Mouse (Mus musculus): ENCODE measurements around the gene Tbc1d8.

Gene Tbc1d8

DNA sequence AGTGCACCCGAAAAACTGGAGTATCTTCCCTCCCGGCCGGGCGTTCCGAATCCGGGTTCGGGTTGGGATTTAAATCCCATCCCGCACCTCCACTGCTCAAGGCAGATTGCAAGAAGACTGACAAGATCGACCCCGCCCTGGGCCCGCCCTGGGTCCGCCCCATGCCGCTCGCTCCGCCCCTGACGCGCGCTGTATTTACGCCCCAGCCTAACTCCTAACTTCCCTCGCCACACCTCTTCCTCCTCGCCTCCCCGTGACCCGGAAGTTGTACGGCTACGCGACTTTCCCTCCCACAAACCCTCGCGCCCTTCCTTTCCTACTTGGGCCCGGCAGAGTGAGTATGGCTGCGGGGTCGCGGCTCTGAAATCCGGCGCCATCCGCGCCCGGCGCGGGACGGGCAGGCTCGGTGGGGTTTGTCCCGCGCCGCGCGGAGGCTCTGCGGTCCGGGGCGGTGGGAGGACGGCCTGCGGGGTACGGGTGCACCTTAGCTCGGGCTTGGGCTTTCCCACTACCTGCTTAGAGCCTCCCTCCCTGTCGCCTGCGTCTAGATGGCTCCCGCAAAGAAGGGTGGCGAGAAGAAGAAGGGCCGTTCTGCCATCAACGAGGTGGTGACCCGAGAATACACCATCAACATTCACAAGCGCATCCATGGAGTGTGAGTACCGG lies 110.8 kb downstream of the Tbc1d8 start, which contains the start of gene Rpl31:
TSS of gene Rpl31 (plus strand) at position 242 of the 666 bp plus-strand sequence.
- DNase-seq (ENCODE audit: inconsistent age in 2 of 2, low spot score in 1 of 2) = peak; percentile 99 to 100

DNA sequence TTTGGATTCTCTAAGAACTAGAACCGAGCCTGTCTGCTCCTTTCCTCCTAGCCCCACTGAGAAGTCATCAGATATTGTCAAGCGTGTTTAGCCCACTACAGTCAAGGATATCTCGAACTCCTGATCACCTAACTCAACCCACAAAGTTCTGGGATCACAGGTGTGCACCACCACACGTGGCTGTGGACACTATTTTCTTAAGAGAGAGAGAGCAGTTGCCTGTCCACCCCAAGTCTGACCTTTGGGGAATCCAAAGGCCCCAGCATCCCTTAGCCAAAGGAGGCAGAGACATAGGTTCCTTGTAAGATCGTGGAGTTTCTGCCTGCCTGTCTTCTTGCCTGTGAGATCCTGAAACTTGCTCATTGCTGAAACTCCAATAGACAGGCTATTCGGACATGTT lies 111.5 kb downstream of the Tbc1d8 start:
- DNase-seq (ENCODE audit: inconsistent age in 2 of 2, low spot score in 1 of 2) = no peak

DNA sequence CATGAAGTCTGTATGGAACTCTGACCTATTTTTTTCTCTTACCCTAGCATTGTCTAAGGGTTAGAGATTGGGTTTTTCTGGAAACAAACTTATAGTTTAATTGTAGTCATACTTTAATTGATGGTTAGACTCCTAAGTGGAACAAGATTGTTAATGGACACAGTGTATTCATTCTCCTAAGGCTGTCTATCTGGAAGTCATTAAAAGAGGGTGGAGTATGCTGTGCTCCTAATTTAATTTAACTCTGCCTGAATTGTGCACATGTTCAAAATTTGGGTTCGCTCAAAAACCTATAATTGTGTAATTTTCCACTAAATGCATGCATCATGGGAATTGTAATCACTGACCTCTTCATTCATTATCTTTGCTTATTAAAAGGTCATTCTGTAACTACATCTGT lies 113.0 kb downstream of the Tbc1d8 start:
- no peak for DNase-seq (ENCODE audit: inconsistent age in 2 of 2, low spot score in 1 of 2)

DNA sequence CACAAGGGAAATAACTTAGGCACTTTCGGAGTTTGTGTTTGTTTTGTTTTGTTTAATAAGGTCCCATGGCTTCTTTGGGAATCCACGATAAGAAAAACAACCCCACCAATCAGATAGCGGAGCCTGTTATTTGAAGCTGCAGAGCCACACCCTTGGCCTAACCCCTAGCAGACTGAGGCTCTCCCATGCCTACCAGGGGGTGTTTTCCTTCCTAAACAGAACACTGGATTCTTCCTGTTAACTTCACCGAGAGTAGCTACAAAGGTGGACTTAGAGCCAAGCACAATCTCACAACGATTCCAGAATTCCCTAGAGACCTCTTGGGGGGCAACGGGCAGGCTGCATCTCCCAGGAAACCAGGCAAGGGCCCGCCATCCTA lies 116.1 kb downstream of the Tbc1d8 start:
- no peak for DNase-seq (ENCODE audit: inconsistent age in 2 of 2, low spot score in 1 of 2)

DNA sequence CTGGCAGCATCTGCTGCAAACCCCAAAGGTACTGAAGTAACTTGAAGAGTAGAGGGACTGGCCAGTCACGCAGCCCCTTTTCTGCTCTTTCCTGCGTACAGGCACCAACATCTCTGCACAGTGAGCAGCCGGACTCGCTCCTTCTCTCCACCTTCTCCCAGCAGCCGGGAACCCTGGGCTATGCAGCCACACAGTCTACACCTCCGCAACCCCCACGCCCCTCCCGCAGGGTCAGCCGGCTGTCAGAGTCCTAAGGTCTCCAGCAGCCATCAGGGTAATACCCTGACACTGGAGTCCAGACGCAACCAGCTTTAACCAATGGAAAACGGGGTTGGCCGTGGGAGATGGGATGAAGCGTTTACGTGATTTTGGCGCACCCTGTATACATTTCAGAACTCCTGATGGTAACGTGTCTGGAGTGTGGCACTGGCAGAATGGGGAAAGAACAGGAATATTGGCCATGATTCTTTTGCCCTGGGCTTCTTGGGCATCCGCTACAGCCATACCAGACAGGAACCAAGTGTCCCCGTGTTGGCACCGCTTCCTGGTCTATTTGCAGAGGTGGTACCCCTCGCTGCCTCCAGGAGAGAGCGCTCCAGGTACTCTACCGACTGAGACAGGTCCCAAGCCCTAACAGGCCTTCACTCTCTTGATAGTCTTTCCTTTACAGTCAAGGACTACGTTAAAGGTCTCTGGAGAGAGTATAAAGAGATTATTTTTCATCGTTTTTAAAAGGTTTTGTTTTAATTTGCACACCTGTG lies 116.6 kb downstream of the Tbc1d8 start:
- DNase-seq (ENCODE audit: inconsistent age in 2 of 2, low spot score in 1 of 2) = no peak

DNA sequence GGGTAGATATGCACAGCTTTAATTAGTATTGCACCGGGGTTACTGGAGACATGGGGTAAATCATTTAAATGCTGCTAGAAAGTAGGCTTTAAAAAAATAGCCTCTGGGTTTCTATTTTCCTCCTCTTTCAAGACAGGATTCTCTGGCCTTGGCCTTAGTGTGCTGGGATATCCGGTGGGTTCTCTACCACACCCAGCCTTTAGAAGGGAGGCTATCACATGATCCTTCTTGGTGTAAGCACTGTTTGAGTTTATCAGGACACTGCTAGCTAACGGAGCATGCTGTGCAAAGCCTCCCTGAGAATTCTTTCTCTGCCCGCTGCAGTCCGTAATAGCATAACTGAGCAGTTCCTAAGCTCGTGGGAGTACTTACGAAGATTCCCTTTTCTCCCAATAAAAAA lies 129.1 kb downstream of the Tbc1d8 start:
- DNase-seq (ENCODE audit: inconsistent age in 2 of 2, low spot score in 1 of 2) = no peak

DNA sequence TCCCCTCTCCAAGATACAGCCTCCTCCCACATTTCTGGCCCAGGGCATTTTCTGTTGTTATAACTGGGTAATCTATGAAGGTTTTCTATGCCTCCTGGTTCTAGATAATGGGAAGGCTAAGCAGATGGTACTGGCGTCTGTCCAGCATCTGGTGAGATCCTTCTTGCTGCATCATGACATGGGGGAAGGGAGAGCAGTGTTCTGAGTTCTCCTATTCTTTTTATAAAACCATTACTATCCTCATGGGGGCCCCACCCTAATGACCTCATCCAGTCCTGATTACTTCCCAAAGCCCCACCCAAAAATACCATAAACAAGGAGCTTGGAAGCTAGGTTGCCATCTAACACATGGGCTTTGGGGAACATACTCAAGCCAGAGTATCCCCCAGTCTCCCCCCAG lies 129.6 kb downstream of the Tbc1d8 start:
- no peak for DNase-seq (ENCODE audit: inconsistent age in 2 of 2, low spot score in 1 of 2)

DNA sequence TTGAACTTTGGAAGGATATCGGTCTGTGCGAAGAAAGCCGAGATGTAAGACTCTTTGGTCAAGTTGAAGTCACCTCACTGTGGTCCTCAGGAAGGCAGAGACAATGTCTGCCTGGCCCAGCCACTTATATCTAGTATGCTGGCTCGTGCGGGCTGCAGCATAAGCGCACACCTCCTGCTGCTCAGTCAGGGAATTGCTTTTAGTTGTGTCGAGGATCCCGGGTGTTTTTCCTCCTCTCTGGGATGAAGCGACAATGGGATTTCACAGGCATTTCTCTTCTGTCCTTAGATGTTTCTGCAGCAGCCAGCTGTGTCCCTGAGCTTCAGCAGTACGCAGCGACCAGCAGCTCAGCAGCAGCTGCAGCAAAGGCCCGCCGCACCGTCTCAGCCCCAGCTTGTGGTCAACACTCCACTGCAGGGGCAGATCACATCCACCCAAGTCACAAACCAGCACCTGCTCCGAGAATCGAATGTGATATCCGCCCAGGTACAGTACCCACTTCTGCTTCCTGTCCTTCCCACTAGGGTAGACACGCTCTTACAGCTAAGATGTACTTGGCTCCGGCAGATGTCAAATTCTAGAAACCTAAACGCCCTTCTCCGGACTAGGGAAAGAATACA lies 133.5 kb downstream of the Tbc1d8 start:
- no peak for DNase-seq (ENCODE audit: inconsistent age in 2 of 2, low spot score in 1 of 2)

DNA sequence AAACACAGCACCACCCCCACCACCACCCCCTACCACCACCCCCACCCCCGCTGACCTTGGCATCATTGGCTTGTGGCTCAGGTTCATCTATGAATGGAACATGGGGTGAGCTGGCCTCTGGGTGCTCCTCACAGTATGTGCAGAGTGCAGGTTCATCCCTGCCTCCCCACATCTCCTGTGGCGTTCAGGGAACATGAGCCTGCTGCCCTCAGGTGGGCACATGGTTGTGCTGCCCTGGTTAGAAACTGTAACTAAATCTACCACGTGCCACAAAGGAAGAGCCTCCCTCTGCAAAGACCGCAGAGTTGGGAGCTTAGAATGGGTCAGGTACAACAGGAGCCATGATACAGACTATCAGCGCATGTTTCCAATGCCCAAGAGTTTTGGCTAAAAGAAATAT lies 135.3 kb downstream of the Tbc1d8 start:
- no peak for DNase-seq (ENCODE audit: inconsistent age in 2 of 2, low spot score in 1 of 2)

DNA sequence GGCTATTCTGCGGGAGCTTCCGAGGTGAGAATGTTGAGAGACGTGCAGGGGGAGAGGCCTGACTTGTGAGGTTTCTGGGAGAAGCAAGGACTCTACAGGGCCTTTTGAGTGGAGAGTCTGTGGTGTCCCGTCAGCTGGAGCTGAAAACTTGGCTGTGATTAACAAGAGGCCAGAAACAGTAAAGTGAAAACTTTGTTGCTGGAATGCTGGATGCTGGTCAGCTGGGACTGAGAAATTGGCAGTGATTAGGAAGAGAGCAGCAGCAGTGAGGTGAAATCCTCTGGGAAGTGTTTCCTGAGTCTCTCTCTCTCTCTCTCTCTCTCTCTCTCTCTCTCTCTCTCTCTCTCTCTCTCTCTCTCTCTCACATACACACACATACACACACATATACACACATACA lies 136.7 kb downstream of the Tbc1d8 start:
- DNase-seq (ENCODE audit: inconsistent age in 2 of 2, low spot score in 1 of 2) = no peak

DNA sequence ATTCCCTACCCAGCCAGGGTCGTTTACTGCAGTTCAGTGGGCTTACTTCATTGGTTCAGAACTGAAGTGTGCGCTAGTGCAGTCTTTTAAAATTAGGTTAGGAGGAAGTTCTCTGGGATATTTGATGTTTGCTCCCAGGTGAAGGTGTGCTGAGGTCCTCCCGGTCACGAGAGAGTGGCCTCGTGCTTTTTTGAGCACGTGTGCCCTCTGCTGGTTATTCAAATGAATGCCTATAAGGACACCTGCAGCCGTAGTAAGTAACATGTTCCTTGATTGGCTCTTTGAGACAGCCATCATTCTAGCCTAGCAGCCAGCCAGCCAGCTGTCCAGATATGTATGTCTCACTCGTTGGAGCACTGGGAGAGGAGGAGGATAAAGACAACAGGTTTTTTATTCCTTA lies 137.9 kb downstream of the Tbc1d8 start:
- DNase-seq (ENCODE audit: inconsistent age in 2 of 2, low spot score in 1 of 2) = peak; percentile 52 to 86

DNA sequence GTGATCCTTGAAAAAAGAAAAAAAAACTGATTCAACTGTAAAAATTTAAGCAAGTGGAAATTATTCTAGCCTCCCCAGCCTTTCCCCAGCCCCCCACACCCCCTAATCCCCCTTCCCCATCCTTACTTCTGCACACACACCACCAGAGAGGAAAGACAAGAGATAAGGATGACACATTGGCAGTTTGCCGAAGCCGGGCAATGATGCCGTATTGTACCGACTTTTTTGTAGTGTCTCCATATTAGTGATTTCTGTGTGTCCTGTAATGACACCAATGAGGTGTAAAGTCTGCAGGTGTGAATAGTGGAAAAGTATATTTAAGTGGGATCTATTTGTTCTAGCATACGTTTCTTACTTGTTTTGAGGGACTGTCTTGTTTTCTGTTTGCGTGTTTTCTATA lies 138.4 kb downstream of the Tbc1d8 start:
- peak in 1 of 2 experiments; percentile 29 for DNase-seq (ENCODE audit: inconsistent age in 2 of 2, low spot score in 1 of 2)

DNA sequence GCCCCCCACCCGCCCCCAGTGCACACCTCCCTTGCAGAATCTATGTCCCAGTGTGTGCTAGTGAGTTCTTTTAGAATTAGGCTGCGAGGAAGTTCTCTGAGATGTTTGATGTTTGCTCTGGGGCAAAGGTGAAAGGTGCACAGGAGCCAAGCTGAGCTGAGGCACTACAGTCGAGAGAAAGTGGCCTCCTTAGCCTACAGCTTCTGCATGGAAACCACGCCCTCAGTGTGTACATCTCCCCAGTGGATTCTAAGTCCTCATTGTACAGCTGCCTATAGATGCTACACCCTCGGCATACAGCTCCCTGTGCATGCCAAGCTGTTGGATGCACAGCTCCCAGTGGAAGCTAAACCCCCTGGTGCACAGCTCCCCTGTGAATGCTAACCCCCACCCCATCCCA lies 139.1 kb downstream of the Tbc1d8 start:
- DNase-seq (ENCODE audit: inconsistent age in 2 of 2, low spot score in 1 of 2) = no peak

DNA sequence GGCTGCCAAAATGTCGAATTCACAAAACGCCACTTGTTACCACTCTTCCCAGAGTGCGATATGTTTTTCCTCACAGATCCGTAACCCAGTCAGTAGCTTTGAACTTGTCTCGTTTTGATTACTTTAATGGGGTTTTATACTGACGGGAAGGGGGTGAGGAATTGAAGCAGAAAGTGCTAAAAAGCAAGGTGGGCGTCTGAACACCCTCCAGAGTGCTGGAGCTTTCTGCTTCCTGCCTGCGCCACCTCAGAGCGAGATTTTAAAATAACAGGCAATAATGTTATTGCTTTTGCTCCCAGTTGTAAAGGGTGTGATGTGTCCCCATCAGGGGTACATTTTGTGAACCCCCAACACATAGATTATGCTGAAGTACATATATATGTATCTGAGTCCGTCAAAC lies 139.7 kb downstream of the Tbc1d8 start:
- no peak for DNase-seq (ENCODE audit: inconsistent age in 2 of 2, low spot score in 1 of 2)

DNA sequence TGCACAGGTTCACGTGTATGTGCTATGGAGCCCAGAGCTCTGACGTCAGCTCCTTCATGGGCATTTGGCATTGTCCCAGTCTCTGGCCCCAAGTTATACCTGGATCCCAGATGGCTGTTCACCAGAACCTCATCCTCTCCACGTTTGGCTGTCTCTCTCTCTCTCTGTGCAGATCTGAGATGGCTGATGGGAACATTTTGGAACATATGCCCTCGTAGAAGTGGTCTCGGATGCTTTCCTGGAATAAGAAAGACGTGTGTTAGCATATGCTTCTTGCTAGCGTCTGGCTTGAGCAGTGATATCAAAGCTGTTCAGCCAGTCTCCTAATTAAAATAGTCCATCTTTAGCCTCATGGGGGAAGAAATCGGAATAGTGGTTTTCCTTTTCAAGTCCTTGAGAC lies 141.8 kb downstream of the Tbc1d8 start:
- no peak for DNase-seq (ENCODE audit: inconsistent age in 2 of 2, low spot score in 1 of 2)

DNA sequence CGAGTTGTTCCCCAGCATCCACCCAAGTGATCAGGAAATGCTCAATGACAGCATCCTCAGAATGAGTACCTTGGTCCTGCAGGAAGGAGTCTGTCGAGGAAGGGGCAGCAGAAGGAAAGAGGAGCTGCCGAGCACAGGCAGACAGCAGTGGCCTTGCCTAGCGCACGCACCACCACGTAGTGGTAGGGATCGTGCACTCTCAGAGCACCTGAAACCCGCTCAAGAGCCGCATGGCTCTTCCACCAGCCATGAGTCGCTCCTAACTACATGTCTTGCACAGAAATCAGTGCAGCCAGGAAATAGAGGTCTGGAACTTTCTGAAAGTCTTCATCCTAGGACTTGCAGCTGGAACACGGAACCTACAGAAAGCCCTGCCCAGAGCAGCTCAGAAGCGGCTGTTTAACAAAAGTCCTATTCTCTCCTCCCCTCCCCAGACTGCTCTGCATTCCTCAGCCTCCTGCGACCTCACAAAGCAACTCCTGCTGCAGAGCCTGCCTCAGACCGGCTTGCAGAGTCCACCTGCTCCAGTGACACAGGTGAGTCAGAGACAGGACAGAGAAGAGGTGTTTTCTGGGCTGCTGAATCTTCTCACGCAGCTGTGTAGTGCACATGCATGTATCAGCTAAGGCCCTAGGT lies 142.9 kb downstream of the Tbc1d8 start:
- no peak for DNase-seq (ENCODE audit: inconsistent age in 2 of 2, low spot score in 1 of 2)

DNA sequence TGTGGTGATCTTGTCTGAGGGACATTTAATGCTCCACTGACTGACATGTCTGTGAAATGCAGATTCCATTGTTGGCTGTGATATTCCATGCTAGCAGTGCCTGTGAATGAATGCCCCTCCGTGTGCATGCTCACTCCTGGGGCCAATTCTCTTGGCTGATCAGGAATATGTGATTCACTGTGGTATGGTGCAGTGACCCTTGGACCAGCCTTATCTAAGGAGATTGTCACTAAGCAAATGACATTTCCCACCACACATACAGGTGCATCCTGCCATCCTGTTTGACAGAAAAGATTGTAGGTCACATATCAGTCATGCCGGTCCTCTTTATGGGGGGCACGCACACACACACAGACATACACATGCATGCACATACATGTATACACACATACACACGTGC lies 146.1 kb downstream of the Tbc1d8 start:
- no peak for DNase-seq (ENCODE audit: inconsistent age in 2 of 2, low spot score in 1 of 2)

DNA sequence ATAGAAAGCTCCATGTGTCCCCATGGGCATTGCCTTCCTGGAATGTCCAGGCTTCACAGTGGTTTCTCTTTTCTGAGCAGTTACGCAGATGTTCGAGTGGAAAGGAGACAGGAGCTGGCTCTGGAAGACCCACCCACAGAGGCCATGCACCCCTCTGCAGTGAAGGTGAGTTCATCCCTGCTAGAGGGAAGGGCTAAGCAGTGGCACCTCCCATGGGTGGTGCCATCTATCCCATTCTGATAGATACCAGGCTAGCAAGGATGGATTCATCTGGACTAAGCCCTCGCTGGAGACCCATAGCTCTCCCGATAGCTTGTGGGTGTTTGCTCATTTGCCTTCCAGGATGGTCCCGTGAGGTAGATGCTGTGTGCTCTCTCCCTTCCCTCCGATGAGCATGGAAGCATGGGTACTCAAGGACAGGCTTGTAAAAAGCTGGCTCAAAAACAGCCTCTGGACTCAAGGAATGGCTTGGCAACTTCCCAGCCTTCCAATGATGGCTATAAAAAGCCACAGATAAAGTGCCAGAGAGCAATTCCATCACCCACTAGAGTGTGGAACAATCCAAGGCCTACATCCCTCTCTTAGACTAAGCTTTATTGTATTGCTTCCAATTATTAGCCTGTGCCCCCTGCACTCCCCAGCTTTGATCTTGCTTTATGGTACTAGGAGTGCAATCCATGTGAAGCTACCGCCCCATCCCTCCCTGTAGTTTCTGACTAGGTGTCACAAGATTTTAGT lies 147.5 kb downstream of the Tbc1d8 start:
- DNase-seq (ENCODE audit: inconsistent age in 2 of 2, low spot score in 1 of 2) = peak; percentile 20 to 67

DNA sequence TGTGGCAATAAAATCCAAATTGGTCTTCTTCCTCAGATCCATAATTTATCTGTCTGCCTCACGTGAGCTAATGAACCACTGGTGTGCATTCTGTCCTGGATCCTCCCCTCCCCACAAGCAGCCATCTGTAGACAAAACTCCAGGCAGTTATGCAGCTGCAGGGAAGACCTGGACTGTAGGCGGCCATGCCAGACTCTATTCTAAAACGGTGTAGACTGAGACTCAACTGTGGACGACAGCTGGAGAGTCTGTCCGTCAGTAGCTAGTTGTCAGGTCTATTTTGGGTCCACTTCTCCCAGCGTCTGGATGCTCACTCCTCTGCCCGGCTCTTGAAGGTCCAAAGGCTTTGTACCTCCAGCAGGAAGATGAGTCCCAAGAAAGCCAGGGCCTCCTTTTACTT lies 151.0 kb downstream of the Tbc1d8 start:
- no peak for DNase-seq (ENCODE audit: inconsistent age in 2 of 2, low spot score in 1 of 2)

DNA sequence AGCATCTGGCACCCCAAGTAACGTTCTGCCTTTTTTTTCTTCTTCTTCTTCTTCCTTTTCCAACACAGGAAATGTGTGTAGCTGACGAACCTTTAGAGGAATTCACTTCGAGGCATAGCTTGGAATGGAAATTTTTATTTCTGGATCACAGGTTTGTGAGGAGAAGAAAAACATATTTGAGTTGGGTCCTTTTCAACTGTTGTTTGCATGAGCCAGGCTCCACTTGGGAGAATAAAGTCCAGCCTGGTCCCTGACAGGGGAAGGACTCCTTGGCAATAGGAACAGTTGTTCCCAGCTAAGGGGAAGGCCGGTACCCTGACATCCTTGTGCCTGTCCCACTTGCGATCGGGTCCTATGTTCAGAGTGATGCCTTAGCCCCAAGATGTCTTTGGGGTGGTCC lies 153.3 kb downstream of the Tbc1d8 start:
- no peak for DNase-seq (ENCODE audit: inconsistent age in 2 of 2, low spot score in 1 of 2)

DNA sequence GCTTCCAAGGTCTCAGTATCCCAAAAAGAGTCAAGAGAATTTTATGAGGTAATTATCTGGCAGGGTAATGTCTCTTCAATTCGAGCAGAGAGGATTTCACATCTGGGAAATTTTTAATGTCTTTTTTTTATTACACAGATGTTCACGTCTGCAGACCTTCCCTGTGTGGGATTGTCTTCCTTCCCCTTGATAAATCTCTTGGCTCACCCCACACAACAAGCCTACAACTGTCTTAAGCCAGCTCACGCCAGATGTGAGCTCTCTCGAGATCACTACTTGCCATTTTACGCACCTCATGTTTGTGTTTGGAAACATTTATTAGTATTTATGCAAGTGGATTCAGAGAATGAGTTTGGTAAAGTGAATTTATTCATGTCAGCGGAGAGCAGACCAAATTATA lies 156.6 kb downstream of the Tbc1d8 start:
- DNase-seq (ENCODE audit: inconsistent age in 2 of 2, low spot score in 1 of 2) = no peak
